Mouse (Mus musculus): ENCODE data around the gene Ap2a1. TPM values are rescaled to one million over a fixed set of nuclear protein-coding genes. Genes with fewer than 3 reads are reported as not detected.

The Ap2a1 gene
- total RNA-seq, 4 experiments from 2014 or later, result 274 to 323 (median 303) TPM

DNA sequence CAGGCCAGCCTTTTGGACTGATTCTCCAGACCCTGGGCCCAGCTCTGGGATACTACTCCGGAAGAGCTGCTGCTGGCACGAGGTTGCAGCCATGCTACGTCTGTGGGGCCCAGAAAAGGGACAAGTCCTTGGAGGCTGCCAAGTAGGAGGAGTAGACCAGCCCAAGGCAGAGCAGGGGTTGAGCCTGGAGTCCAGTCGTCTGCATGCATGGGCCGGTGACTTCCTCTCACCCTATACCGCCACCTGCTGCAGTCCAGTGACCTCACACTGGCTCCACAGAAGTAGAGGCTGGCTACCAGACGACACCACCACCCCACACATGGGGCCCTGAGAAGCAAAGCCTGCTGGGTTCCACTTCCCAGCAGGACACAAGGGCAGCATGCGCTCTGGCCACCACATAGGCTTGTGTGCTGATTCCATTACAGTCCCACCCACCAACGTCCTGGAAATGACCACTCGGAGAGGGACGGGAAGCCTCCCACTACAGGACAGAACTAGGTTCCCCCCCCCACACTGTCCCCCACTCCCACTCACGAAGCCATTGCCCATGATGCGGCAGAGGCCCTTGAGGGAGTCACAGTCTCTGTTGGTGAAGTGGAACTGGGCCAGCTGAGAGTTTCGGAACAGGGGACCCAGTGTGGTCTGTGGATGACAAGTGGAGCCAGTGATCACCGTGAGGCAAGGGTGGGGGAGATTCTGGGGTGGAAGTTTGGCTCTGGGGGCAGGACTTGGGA, 62.9 kb downstream of the Ap2a1 start:
- no peak for DNase-seq (ENCODE audit: low spot score in 2 of 2)

GRCm38 (mm10) chr7:44864595-44865542, 64.4 kb downstream of the Ap2a1 start:
- DNase-seq (ENCODE audit: low spot score in 2 of 2), result no peak

- DNase-seq (ENCODE audit: low spot score in 2 of 2), result no peak
These were observed 65.3 kb downstream of the Ap2a1 start for GRCm38 (mm10) chr7:44863982-44864494.

- no peak for DNase-seq (ENCODE audit: low spot score in 2 of 2)
These were observed 66.1 kb downstream of the Ap2a1 start for GRCm38 (mm10) chr7:44863210-44863609.

DNA sequence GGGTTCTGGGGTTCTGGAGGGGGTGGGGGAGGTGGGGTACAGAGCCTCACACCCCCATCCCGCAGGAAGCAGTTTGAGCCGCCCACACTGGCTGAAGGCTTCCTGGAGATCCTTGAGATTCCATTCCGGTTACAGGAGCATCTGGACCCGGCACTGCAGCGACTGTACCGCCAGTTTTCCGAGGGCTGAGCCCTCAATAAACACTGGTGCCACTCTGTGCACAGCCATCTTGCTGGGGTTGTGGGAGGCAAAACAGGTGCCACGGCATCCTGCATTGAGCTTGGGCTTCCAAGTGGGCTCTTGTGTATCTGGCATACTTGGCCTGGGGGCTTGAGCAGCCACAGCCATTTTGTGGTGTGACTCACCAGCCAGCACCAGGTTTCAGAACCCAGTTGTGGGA, 66.9 kb downstream of the Ap2a1 start:
- DNase-seq (ENCODE audit: low spot score in 2 of 2), result no peak

DNA sequence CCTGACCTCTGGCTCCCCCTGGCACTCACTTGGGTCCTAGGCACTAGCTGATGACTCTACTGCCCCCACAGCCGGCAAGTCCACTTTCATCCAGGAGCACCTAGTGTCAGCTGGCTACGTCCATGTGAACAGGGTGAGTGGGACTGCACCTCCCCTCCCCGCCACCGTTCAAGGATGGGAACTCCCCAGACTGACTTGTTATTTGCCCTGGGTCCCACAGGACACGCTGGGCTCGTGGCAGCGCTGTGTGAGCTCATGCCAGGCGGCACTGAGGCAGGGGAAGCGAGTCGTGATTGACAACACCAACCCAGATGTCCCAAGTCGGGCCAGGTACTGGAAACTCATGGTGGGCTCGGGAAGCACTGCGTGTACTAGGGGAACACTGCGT, 67.9 kb downstream of the Ap2a1 start:
- no peak for DNase-seq (ENCODE audit: low spot score in 2 of 2)

GRCm38 (mm10) chr7:44860576-44861428, 68.5 kb downstream of the Ap2a1 start:
- peak in 1 of 2 experiments; percentile 61 for DNase-seq (ENCODE audit: low spot score in 2 of 2)

GRCm38 (mm10) chr7:44859896-44860295, 69.4 kb downstream of the Ap2a1 start:
- DNase-seq (ENCODE audit: low spot score in 2 of 2), result no peak

GRCm38 (mm10) chr7:44857905-44858304, 71.4 kb downstream of the Ap2a1 start:
- no peak for DNase-seq (ENCODE audit: low spot score in 2 of 2)

- DNase-seq (ENCODE audit: low spot score in 2 of 2), result peak; percentile 91 to 94
These were observed 72.2 kb downstream of the Ap2a1 start, which contains the start of gene Pnkp for GRCm38 (mm10) chr7:44857042-44857552. TSS of gene Pnkp (plus strand) at chr7:44857139.

DNA sequence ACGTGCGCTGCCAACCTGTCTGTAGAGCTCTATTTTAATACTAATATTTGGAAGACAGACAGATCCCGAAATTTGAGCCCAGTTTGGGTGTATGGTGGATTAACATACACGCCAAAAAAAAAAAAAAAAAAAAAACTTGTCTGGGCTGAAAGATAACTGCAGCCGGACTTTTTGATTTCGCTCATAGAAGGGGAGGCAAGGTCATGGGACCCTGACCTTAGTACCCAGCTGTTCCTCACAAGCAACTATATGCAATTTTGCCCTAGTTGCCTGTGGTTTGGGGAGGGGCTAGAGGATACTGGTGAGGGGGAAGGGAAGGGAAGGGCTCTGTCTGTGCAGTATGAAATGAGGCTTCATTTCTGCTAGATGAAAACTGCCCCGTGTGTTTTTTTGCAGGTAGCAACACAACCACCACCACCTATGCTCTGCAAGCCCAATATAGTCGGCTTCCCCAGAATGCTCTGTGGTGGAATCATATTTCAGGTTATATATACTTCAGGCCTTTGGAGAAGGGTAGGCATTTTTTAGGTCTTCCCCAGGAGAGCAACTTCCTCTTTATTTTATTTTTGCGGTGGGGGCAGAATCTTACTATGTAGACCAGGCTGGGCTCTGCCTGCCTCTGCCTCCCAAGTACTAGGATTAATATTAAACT, 72.9 kb downstream of the Ap2a1 start:
- DNase-seq (ENCODE audit: low spot score in 2 of 2), result no peak

DNA sequence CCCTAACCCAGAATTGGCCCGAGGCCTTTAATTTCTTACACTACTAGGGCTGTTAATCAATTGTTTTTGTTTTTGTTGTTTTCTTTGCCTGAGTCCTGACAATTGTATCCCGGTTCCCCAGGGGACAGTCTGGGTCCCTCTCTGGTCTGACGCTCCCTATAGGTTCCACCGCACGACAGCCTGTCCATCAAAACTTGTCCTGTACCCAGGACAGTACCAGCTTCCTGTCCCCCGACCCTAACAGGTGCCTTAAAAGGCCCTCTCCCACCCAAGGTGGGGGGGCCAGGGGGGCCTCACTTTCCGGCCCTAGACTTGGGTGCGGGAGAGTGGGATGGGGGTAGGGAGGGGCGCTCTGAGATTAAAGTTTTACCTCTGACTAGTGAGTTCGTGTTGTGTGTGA, 74.3 kb downstream of the Ap2a1 start:
- DNase-seq (ENCODE audit: low spot score in 2 of 2), result no peak

- peak in 1 of 2 experiments; percentile 70 for DNase-seq (ENCODE audit: low spot score in 2 of 2)
These were observed 74.8 kb downstream of the Ap2a1 start for GRCm38 (mm10) chr7:44854356-44855031.

- DNase-seq (ENCODE audit: low spot score in 2 of 2), result no peak
These were observed 75.5 kb downstream of the Ap2a1 start for GRCm38 (mm10) chr7:44853596-44854355.

- DNase-seq (ENCODE audit: low spot score in 2 of 2), result no peak
These were observed 76.2 kb downstream of the Ap2a1 start for GRCm38 (mm10) chr7:44853065-44853464.

DNA sequence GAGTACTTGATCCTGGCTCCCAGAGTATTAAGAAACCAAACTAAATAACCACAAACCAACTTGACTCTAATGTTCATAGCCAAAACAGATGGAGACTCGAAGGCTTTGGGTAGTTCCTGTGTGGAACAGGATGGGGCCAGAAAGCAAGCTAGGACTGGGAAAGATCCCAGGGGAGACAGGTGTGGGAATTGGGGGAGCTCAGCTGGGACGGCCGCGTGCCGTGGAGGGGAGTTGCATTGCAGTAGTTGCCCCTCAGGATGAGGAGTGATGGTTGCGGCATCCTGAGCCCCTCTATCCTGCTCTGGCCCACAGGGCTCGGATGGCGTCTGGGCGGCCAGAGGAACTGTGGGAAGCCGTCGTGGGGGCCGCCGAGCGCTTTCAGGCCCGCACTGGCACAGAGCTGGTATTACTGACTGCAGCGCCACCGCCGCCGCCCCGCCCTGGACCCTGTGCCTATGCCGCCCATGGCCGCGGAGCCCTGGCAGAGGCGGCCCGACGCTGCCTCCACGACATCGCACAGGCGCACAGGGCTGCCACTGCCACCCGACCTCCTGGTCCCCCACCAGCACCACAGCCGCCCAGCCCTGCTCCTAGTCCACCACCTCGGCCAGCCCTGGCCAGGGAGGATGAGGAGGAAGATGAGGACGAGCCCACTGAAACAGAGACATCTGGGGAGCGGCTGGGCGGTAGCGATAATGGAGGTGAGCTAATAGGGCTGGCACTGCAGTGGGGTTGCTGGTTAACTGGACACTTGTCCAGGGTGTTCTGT, 76.9 kb downstream of the Ap2a1 start:
- no peak for DNase-seq (ENCODE audit: low spot score in 2 of 2)

DNA sequence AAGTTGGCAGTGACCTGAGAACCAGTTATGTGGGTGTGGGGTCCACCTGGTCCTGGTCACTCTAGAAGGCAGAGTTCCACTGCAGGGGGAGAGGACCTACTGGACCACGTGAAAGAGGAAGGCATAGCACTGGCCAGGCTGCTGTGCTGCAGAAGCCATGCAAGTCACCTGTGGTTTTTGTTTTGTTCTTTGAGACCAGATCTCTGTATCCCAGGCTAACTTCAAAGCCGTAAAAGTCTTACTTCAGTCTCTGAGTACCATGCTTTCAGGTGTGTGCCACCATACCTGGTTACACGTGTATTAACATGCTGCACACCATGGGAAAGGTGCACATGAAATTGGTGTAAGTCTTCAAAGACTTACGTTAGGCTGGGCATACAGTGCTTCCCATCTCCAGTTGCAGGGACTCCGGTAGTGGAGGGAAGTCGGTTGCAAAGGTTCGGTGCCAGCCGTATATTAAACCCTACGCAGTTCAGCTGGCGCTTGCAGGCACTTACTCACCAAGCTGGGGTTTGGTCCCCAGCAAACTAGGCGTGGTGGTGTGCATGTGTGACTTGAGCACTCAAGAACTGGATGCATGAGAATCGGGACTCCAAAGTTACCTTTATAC, 77.6 kb downstream of the Ap2a1 start:
- DNase-seq (ENCODE audit: low spot score in 2 of 2), result no peak
